Mouse (Mus musculus) embryonic stem cell, embryonic (primary cell): ENCODE results near the gene Ndufa10.

ENCODE experiments used
- CTCF ChIA-PET, 4 experiments: fragments of 300-600 bp in 2 of 4; fragments of 350-600 bp in 2 of 4; sonication (Branson Sonifier 250); formaldehyde crosslinking; loops; one replicate each; lab custom pipeline; 2022; ENCODE audit warnings: inconsistent platforms in 2 of 4; lab: Charles Lee
- POLR2A ChIA-PET, 4 experiments: fragments of 300-600 bp in 2 of 4; fragments of 350-600 bp in 2 of 4; sonication (Branson Sonifier 250); formaldehyde crosslinking; loops; one replicate each; lab custom pipeline; 2022; ENCODE audit warnings: antibody characterized with exemption in 4 of 4, inconsistent platforms in 1 of 4; lab: Charles Lee

Gene Ndufa10

DNA sequence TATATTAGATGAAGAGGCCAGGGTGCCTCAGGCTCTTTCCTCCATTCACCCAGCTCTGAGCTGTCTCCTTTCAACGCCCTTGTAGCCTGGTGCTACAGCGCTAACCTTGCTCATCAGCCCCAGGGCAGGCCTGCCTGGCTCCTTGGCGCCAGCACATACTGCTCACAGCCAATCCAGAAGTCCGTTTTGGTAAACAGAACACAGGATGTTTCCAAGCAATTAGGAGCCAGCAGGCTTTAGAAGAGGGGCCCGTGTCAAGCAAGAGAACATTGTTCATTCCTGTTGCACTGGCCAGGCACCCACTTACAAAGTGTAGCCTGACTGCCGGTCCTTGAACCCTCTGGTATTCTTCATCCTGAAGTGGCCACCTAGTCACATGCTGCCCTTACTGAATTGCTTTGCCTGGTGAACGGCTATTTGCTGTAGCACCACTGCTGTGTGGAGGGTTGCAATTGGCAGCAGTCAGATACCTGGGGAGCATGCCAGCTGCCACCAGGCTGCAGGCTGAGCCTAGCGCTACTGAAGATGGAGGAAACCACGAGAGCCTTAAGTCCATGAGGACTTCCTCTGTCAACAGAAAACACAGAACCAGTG is 35.9 kb downstream of the Ndufa10 start:
- POLR2A ChIA-PET, result interaction anchor here in 2 of 4 experiments (1.1 to 1.8 kb wide), 4 partner anchors 13 to 36 kb away, joined by 3 to 8 read pairs (median 4); partner anchors contain the start of gene Ndufa10 (in 2 of the 2)
- CTCF ChIA-PET, result no interaction called here

DNA sequence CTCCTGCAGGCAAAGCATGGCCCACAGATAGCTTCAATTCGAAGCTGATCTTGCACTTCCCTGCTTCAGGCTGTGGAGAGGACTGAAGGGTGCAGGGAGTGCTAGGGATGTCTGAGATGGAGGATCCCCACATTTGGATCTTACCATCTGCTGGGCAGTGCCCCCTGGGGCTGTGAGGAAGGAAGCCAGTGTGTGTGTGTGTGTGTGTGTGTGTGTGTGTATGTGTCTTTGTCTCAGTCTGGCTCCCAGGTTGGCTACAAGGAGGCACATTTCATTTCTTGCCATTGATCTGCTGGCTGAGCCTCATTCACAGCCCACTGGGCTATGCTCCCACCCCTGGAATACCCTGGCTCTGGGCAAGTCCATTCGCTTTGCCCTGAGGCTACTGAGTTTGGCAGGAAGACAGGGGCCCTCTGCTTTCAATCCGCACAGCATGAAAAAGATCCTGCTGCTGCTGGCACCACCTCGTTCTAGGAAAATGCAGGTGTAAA is 36.8 kb downstream of the Ndufa10 start:
- ChIA-PET CTCF (interaction anchor here in 1 of 4 experiments (0.7 kb wide), 1 partner anchor 750 kb away, joined by 4 read pairs; no protein-coding TSS in a partner anchor), POLR2A (interaction anchor here in 2 of 4 experiments (1.3 to 1.8 kb wide), 2 partner anchors 18 to 36 kb away, joined by 3 to 8 read pairs; partner anchors contain the start of gene Ndufa10 (in 1 of the 2))

DNA sequence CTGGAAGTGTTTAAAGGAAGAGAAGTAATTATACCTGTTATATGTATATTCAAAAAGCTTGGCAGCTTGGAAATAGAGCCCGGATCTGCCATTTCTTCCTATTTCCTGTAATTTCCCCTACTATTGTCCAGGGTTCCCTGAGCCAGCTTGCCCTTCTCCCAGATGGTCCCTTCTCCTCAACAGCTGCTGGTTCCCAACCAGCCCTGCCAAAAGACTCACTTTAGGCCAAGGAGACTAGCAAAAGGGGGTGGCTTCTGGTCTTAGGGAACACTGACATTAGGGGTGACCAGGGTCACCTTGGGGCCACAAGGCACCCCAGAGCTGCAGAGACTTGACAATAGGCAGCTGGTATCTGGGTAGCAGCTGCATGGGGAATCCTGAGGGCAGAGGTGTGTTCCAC is 38.7 kb downstream of the Ndufa10 start:
- ChIA-PET POLR2A (interaction anchor here in 2 of 4 experiments (0.6 to 1.2 kb wide), 2 partner anchors 38 to 1077 kb away, joined by 3 to 4 read pairs; partner anchors contain the start of genes Farp2 (in 1 of the 2) and Ndufa10 (in 1 of the 2)), CTCF (no interaction called here)

DNA sequence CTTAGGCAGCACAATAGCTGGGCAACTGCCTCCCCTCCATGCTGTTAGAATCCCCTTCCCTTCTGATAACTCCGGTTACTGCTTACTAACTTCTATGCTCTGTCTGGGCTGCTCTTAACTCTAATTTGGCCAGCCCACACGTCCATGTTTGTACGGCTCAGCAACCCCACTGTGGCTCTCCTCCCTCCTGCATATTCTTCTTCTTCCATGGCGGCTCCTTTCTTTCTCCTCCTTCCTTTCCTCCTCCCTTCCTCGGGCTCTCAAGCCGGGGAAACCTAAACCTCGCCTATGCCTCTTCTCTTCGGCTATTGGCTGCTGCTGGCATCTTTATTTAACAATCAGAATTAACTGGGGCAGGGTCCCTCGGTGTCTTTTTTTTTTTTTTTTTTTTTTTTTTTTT is 40.9 kb downstream of the Ndufa10 start:
- ChIA-PET CTCF (no interaction called here), POLR2A (interaction anchor here (0.6 to 2.3 kb wide), 34 partner anchors 9 to 886 kb away, joined by 3 to 42 read pairs (median 4); partner anchors contain the start of gene Ndufa10 (in 3 of the 4))

DNA sequence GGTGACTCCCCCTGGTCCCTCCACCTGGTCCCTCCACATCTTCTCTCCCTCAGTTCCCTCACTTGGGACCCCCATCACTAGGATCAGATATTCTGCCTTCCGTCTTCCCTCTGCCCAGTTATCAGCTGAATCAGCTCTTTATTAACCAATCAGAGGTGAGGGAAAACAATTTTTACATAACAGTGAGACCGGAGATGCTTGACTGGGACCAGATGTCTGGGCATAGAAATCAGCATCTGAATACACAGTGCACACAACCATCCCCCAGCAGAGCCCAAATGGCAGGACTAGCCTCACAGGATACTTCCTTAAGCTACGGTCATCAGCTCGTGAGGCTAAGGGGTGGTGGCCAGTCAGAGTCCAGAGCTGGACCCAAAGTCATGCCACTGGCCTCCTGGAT is 41.6 kb downstream of the Ndufa10 start:
- ChIA-PET POLR2A (interaction anchor here (0.6 to 2.3 kb wide), 50 partner anchors 8 to 1253 kb away, joined by 3 to 42 read pairs (median 4); partner anchors contain the start of genes Ndufa10 (in 3 of the 4), Asb1 (in 1 of the 4), Bok (in 1 of the 4) and Hdlbp (in 1 of the 4)), CTCF (interaction anchor here in 2 of 4 experiments (0.6 to 1.2 kb wide), 7 partner anchors 22 to 470 kb away, joined by 3 to 5 read pairs (median 3); no protein-coding TSS in a partner anchor)

DNA sequence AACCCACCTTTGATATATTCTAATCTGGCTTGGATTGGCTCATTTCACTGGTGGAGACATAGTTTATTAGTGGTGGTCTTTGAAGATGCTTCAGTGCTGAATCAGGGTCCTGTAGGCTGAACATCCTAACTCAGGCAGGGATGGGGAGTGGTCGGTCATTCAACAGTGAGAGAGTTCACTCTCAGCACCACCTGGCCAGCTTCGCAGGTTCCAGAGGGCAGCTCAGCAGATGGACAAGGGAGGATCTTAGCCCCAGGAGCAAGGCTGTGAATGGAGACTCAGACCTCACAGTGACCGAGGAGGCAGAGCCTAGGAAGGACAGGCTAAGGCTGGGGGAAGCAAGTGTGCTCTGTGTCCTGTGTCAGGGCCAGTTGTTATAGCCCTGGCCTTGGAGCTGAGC is 42.2 kb downstream of the Ndufa10 start:
- POLR2A ChIA-PET, result interaction anchor here (0.7 to 2.3 kb wide), 38 partner anchors 9 to 1047 kb away, joined by 3 to 42 read pairs (median 4); partner anchors contain the start of genes Ndufa10 (in 3 of the 4), Asb1 (in 1 of the 4) and Hdlbp (in 1 of the 4)
- CTCF ChIA-PET, result interaction anchor here in 2 of 4 experiments (0.8 to 1.2 kb wide), 5 partner anchors 22 to 469 kb away, joined by 3 to 5 read pairs (median 3); no protein-coding TSS in a partner anchor

DNA sequence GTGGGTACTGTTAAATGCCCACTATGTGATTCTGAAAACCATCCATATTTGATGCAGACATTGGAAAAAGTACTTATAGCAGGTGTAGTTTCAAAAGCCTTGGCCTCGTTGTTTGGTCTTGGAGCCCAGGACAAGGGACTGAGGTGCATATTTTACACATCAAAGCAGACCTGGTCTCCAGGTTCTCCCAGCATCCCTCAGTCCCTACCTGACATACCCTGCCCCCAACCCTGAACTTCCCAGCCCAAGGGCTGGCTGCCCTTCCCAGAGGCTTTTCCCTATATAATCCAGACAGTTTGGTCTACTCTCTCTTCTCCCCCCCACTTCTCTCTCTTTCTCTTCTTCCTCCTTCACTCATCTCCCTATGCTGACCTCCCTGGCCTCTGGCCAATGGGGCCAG is 42.7 kb downstream of the Ndufa10 start:
- ChIA-PET POLR2A (interaction anchor here in 2 of 4 experiments (1.2 to 2.3 kb wide), 7 partner anchors 9 to 511 kb away, joined by 3 to 42 read pairs (median 11); partner anchors contain the start of gene Ndufa10 (in 2 of the 2)), CTCF (no interaction called here)

DNA sequence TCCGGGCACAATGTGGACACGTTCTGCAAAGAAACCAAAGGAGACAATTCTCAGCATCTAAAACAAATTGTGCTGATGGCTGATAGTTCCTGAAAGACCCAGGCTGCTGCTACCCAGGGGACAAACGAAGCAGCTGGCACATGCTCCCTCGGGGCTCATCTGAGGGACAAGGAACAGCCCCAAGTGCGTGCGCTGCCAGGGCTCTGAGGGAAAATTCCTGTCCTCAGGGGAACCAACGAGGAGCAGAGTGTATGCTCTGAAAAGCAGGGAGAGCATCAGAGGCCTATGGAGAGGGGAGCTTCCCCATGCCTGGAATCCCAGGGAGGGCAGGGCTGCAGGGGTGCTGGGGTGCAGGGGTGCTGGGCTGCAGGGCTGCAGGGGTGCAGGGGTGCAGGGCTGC is 48.9 kb downstream of the Ndufa10 start:
- POLR2A ChIA-PET, result interaction anchor here in 1 of 4 experiments (0.5 to 0.6 kb wide), 2 partner anchors 108 to 298 kb away, joined by 3 to 6 read pairs; no protein-coding TSS in a partner anchor
- CTCF ChIA-PET, result interaction anchor here in 2 of 4 experiments (0.6 kb wide), 2 partner anchors 41 to 567 kb away, joined by 3 to 11 read pairs; no protein-coding TSS in a partner anchor

DNA sequence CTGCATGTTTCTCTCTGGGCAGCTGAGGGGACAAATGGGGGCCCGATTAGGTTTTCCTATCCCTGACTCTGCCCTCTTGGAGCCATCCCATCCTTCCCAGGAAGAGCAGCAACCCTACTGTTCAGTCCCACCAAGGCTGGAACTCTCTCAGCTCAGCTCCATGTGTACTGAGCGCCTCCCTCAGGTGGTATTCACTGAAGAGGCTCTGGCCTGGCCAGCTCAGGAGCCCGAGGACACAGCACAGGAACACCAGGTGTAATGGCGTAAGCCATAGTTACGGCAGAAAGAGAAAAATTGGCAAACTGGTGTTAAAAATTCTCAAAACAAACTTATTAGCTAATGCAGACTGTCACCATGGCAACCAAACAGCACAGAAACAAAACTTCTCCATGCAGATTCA is 68.5 kb downstream of the Ndufa10 start:
- CTCF ChIA-PET, result interaction anchor here (0.7 to 1.1 kb wide), 4 partner anchors 443 to 491 kb away, joined by 3 read pairs; no protein-coding TSS in a partner anchor
- POLR2A ChIA-PET, result interaction anchor here in 1 of 4 experiments (1.9 kb wide), 1 partner anchor 17 kb away, joined by 6 read pairs; no protein-coding TSS in a partner anchor

DNA sequence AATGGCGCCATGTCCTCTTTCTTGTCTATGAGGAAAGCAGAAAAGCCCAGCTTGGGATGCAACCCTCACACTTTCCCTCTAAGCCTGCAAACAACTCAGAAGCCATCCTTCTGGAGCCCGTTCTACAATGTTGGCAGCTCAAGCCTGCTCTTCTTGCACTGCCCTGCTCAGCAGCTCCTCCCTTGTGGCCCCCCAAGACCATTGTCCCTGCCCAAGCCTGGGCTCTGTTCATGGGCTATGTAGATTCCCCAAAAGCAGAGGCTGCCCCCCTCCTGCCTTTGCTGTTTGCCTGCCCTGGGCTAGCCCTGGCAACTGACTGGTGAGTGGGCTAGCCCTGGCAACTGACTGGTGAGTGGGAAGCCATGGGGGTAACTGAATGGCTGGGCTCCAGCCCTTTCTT is 73.1 kb downstream of the Ndufa10 start:
- POLR2A ChIA-PET, result no interaction called here
- CTCF ChIA-PET, result interaction anchor here in 1 of 4 experiments (0.6 kb wide), 1 partner anchor 26 kb away, joined by 3 read pairs; no protein-coding TSS in a partner anchor

DNA sequence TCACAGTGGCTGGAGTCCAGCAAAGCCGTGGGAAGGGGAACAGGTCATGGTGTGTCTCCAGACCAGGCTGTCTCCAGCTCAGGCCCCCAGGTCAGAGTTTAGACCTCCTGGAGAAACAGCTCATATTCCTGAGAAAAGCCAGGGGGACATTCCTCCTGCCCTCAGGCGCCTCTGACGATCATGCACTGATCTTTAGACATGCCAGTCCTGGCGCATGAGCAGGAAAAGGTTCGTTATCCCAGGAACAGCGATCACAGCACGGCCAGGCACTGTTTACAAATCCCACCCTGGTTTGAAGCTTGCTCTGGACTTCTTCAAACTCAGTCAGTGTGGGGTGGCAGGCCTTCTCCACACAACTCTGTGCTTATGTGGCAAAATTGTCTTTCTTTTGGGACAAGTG is 75.1 kb downstream of the Ndufa10 start:
- ChIA-PET POLR2A (interaction anchor here in 1 of 4 experiments (0.6 kb wide), 1 partner anchor 353 kb away, joined by 3 read pairs; no protein-coding TSS in a partner anchor), CTCF (no interaction called here)

DNA sequence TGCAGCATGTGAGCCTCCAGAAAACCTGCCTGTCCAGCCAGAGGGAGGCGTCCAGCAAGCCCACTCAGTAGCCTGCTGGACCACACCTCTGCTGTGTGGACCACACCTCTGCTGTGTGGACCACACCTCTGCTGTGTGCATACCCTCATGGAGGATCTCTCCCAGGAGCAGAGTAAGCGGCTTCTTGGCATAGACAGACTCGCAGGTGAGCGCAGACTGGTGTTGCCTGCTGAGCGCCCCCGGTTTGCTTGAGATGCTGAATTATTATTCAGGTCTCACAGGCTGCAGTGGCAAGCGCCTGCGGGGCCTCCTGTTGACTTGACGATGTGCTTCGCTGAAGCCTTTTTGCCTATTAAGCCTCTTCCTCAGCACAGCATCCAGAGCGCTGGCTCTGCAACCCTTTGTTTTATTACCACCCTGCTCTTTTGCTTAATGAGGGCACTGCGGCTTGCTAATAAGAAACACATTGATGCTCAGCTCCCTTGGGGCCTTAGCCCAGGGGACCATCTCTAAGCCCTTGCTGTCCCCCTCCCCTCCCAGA is 76.1 kb downstream of the Ndufa10 start:
- CTCF ChIA-PET, result no interaction called here

DNA sequence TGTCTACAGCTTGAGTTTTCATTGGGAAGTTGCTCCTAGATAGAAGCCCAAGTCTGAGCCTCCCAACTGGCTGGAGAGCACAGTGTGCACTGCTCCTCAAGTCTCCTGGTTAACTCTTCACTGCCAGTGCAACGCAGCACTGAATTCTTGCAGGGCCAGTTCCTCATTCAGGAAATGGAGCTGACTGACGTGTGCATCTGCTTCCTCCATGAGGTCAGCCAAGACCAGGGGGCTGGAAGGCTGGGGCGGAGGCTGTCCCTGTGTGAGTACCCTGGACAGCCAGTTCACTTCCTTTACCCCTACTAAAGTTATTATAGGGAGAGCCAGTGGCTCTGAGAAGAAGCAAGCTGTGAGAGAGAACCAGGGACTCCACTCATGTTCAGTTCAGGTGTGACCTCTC is 79.4 kb downstream of the Ndufa10 start:
- CTCF ChIA-PET, result no interaction called here
- POLR2A ChIA-PET, result interaction anchor here in 1 of 4 experiments (1.0 kb wide), 2 partner anchors 14 to 38 kb away, joined by 3 to 4 read pairs; no protein-coding TSS in a partner anchor

More for the DNA sequence above, 76.1 kb downstream of the Ndufa10 start:
- POLR2A ChIA-PET, result no interaction called here

DNA sequence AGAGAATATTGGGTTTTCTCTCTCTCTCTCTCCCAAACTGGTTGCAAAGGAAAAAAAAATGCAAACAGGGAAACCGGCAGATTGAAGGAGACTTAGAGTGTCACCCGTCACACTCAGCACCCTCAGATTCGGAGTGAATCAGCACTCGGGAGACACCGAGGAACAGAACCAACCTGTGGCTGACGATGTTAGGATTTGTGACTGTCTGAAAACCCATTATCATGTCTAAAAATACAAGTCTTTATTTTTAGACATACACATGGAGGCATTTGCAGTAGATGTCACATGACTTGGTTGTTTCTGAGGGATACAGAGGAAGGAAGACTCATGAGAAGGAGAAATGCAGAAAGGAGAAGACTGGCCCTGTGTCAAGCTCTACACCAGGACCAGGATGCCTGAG is 80.5 kb downstream of the Ndufa10 start:
- POLR2A ChIA-PET, result interaction anchor here in 1 of 4 experiments (0.6 to 1.0 kb wide), 2 partner anchors 39 to 273 kb away, joined by 4 to 5 read pairs; no protein-coding TSS in a partner anchor
- CTCF ChIA-PET, result no interaction called here
